Mouse (Mus musculus): ENCODE results near the gene Bcam. TPM values are rescaled to one million over a fixed set of nuclear protein-coding genes. Genes with fewer than 3 reads are reported as not detected.
A peak's percentile ranks its signal among the peaks of the same experiment; 100 is the strongest.

Gene Bcam
- total RNA-seq, 2 experiments from 2014 or later, result 6.8 to 7.4 TPM

- intact Hi-C loops (cut with DNase I), result no loop called here
- no peak for DNase-seq
These were observed 30.5 kb downstream of the Bcam start for GRCm38 (mm10) chr7:19740269-19740668.

- intact Hi-C loops (cut with DNase I), result no loop called here
- no peak for DNase-seq
These were observed 32.0 kb downstream of the Bcam start for GRCm38 (mm10) chr7:19738771-19739170.

GRCm38 (mm10) chr7:19736389-19737057 lies 34.3 kb downstream of the Bcam start:
- intact Hi-C loops (cut with DNase I), result no loop called here
- DNase-seq, result no peak

GRCm38 (mm10) chr7:19734178-19734666 lies 36.6 kb downstream of the Bcam start:
- intact Hi-C loops (cut with DNase I), result no loop called here
- DNase-seq, result no peak

GRCm38 (mm10) chr7:19726541-19726940 lies 44.3 kb downstream of the Bcam start:
- intact Hi-C loops (cut with DNase I), result no loop called here
- no peak for DNase-seq

- DNase-seq, result no peak
- intact Hi-C loops (cut with DNase I), result no loop called here
These were observed 46.6 kb downstream of the Bcam start for GRCm38 (mm10) chr7:19724167-19724566.

- intact Hi-C loops (cut with DNase I), result no loop called here
- DNase-seq, result no peak
These were observed 48.0 kb downstream of the Bcam start for GRCm38 (mm10) chr7:19722754-19723195.

GRCm38 (mm10) chr7:19719200-19719599 lies 51.6 kb downstream of the Bcam start:
- DNase-seq, result no peak
- intact Hi-C loops (cut with DNase I), result no loop called here

GRCm38 (mm10) chr7:19718297-19718952 lies 52.4 kb downstream of the Bcam start:
- DNase-seq, result no peak
- intact Hi-C loops (cut with DNase I), result no loop called here

- intact Hi-C loops (cut with DNase I), result no loop called here
- no peak for DNase-seq
These were observed 53.5 kb downstream of the Bcam start for GRCm38 (mm10) chr7:19717346-19717745.

GRCm38 (mm10) chr7:19716822-19717221 lies 54.0 kb downstream of the Bcam start:
- DNase-seq, result no peak
- intact Hi-C loops (cut with DNase I), result no loop called here

- intact Hi-C loops (cut with DNase I), result no loop called here
- no peak for DNase-seq
These were observed 54.6 kb downstream of the Bcam start for GRCm38 (mm10) chr7:19716055-19716682.

- DNase-seq, result peak; percentile 99
- intact Hi-C loops (cut with DNase I), result no loop called here
These were observed 55.4 kb downstream of the Bcam start, which contains the start of gene Tomm40 for GRCm38 (mm10) chr7:19715239-19716054. TSS of gene Tomm40 (minus strand) at chr7:19715438.

GRCm38 (mm10) chr7:19714836-19715235 lies 56.0 kb downstream of the Bcam start:
- intact Hi-C loops (cut with DNase I), result no loop called here
- DNase-seq, result no peak

- DNase-seq, result no peak
- intact Hi-C loops (cut with DNase I), result no loop called here
These were observed 57.2 kb downstream of the Bcam start for GRCm38 (mm10) chr7:19713598-19713997.

- intact Hi-C loops (cut with DNase I), result no loop called here
These were observed 57.6 kb downstream of the Bcam start for GRCm38 (mm10) chr7:19713196-19713595.

GRCm38 (mm10) chr7:19712414-19712813 lies 58.4 kb downstream of the Bcam start:
- DNase-seq, result no peak
- intact Hi-C loops (cut with DNase I), result no loop called here

More at GRCm38 (mm10) chr7:19713196-19713595, 57.6 kb downstream of the Bcam start:
- no peak for DNase-seq

- intact Hi-C loops (cut with DNase I), result no loop called here
- no peak for DNase-seq
These were observed 60.2 kb downstream of the Bcam start for GRCm38 (mm10) chr7:19710650-19711049.

All from left cerebral cortex, postnatal 4 days (tissue).